Mouse (Mus musculus): Measurements from ENCODE around the gene Tet3.

- TF ChIP-seq CTCF (IDR thresholded peaks at IDR 0.05) (no peak), POLR2A (IDR thresholded peaks at IDR 0.05; ENCODE audit: insufficient read depth, low read depth, low read length) (no peak)
Observed at GRCm38 (mm10) chr6:83445796-83446195, 13.1 kb downstream of the Tet3 start.
